Mouse (Mus musculus) liver, postnatal 0 days (tissue): ENCODE data around the gene Wdr18. TPM values are rescaled to one million over a fixed set of nuclear protein-coding genes. Genes with fewer than 3 reads are reported as not detected.
A peak's percentile ranks its signal among the peaks of the same experiment; 100 is the strongest.

Experiments used
- ATAC-seq: fragments of 200-750 bp; cut with Nextera tagmentation; 2 replicates; pipeline ENCODE4 v1.8.0; 2017; ENCODE audit warnings: mild to moderate bottlenecking, moderate library complexity
- DNase-seq: peaks from one replicate; pipeline ENCODE4 v3.0.0-alpha.2; 2016
- H3K27ac ChIP-seq: fragments of 300-500 bp; sonication (generic); 2 replicates; pipeline ENCODE4 v1.5.1; 2014; ENCODE audit warnings: antibody characterized with exemption, moderate library complexity, mild to moderate bottlenecking, low read depth
- H3K27me3 ChIP-seq: fragments of 300-500 bp; sonication (generic); 2 replicates; pipeline ENCODE4 v1.6.1; 2014; ENCODE audit warnings: low read length, control low read depth, mixed read lengths; ENCODE audit not compliant: insufficient read depth
- H3K36me3 ChIP-seq: fragments of 300-500 bp; sonication (generic); replicated peaks from 2 replicates; pipeline ENCODE4 v1.6.1; 2014; ENCODE audit warnings: mild to moderate bottlenecking, control low read depth, low read length, moderate library complexity, mixed read lengths; ENCODE audit not compliant: insufficient read depth
- H3K4me1 ChIP-seq: fragments of 300-500 bp; sonication (generic); 2 replicates; pipeline ENCODE4 v1.6.1; 2014; ENCODE audit warnings: antibody characterized with exemption, mild to moderate bottlenecking, control low read depth; ENCODE audit not compliant: insufficient read depth
- H3K4me2 ChIP-seq: fragments of 300-500 bp; sonication (generic); 2 replicates; pipeline ENCODE4 v1.6.1; 2014; ENCODE audit warnings: low read depth, mild to moderate bottlenecking, low read length, moderate library complexity, mixed read lengths
- H3K4me3 ChIP-seq: fragments of 300-500 bp; sonication (generic); 2 replicates; pipeline ENCODE4 v1.5.1; 2014; ENCODE audit warnings: low read depth, low read length
- H3K9ac ChIP-seq: fragments of 300-500 bp; sonication (generic); replicated peaks from 2 replicates; pipeline ENCODE4 v1.6.1; 2014; ENCODE audit warnings: mild to moderate bottlenecking, moderate library complexity
- H3K9me3 ChIP-seq: fragments of 300-500 bp; sonication (generic); 2 replicates; pipeline ENCODE4 v1.6.1; 2016; ENCODE audit warnings: mild to moderate bottlenecking, control low read depth, low read length, mixed read lengths
- CTCF ChIP-seq: sonication (generic); IDR thresholded peaks from 2 replicates; pipeline ENCODE4 v1.5.1; 2016; ENCODE audit warnings: antibody characterized with exemption, low read depth
- EP300 ChIP-seq: IDR thresholded peaks from 2 replicates; pipeline ENCODE4 v1.6.1; 2016; ENCODE audit warnings: antibody characterized with exemption, low read depth, mild to moderate bottlenecking
- WGBS: fragments of 180-500 bp; shearing (Covaris S2); extraction: QIAGEN DNeasy Blood & Tissue Kit; methylation state at CpG from one replicate; pipeline ENCODE4 v1.1.7; 2014; ENCODE audit not compliant: insufficient replicate concordance; 5-methylcytosine and 5-hydroxymethylcytosine counted together
- polyA plus RNA-seq: library from polyadenylated mRNA; unstranded; fragments of >200 nt; fragmentation: Nextera tagmentation; extraction: Ambion mirVana; gene quantifications from 2 replicates; pipeline ENCODE4 v1.2.1, GENCODE M21; 2015

Gene Wdr18
- polyA plus RNA-seq, 1 experiment from 2014 or later = 40.7 TPM

DNA sequence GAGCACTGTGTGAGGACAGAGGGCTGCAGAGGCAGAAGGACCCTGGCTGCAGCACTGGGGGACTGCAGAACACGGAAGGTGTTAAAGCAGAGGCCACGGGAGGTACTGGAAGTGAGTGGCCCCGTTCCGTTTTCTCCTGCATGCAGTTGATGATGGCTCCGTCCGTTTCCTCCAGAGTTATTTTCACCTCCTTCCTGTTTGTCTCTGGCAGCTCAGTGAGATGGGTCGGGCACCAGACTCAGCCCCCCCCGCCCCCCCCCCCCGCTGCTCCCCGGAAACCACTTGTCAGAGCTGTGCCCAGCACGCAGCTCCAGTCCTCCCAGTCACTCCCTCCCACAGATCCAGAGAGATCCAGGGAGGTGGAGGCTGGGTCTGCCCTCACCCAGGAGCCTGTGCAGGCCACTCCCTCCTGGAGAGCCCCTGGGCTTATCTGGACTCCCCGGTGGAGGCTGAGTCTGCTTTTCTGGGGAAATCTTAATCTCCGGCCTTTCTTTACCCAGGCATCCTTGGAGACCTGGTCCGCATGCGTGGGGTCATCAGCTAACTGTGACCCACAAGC is 58.9 kb downstream of the Wdr18 start:
- Histone ChIP-seq H3K9ac (no peak overlapping the region; the same call in 1 of the 2 replicates), H3K4me3 (peak overlapping the region; percentile 24), H3K27ac (peak overlapping the region; percentile 94), H3K27me3 (peaks cover 4% of the 10 kb centered on the region; the same call in 1 of the 2 replicates), H3K4me2 (peak overlapping the region; percentile 63), H3K9me3 (no peaks in the 10 kb centered on the region), H3K4me1 (peaks cover 29% of the 10 kb centered on the region), H3K36me3 (peaks cover 26% of the 10 kb centered on the region)
- DNase-seq = peak; percentile 62
- 6% methylated on average over 15 of the region's 15 CpGs for WGBS
- TF ChIP-seq EP300 (no peak), CTCF (no peak)
- peak; percentile 47 for ATAC-seq

DNA sequence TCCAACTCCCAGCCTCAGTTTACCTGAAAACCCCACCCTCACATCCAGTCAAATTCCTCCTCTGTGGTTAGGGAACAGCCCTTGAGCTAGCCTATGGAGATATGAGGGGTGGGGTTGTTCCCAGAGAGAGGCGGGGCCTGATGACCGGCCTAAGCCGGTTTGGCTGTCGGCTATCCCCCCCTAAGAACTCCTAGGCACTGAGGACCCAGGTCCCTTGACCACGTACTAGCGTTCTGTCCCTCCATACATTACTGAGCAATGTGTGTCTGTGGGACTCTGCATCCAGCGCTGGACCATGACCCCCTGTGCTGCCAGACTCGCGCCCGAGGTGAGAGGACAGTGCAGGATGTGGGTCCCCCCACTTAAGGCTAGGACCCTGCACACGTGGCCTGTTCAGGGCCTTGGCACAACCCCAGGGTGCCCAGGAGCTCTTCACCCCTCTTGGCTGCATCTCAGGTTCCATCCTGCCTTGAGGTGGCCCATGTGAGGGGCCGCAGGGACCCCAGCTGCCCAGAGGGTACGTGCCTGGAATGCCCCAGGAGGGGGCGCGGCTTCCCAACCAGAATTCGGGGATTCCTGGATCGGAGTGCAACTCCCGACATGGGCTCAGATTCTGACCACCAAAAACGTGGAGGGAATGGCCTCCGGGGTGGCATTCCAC is 59.6 kb downstream of the Wdr18 start:
- Histone ChIP-seq H3K4me1 (peaks cover 36% of the 10 kb centered on the region), H3K9ac (no peak overlapping the region), H3K4me3 (peak overlapping the region; percentile 24), H3K9me3 (no peaks in the 10 kb centered on the region), H3K4me2 (peak overlapping the region; percentile 63), H3K27ac (peak overlapping the region; percentile 94), H3K27me3 (peaks cover 4% of the 10 kb centered on the region; the same call in 1 of the 2 replicates), H3K36me3 (peaks cover 23% of the 10 kb centered on the region)
- 50% methylated on average over 20 of the region's 20 CpGs for WGBS
- DNase-seq = no peak
- TF ChIP-seq EP300 (no peak), CTCF (0 out of 2 replicates have a peak, but pooled peaks have one; percentile 7)
- ATAC-seq = no peak

Other genes with a start within 250 kb of the Wdr18 start
- gene Hcn2, start 243.5 kb upstream of the Wdr18 start, polyA plus RNA-seq = 0.04 and 0.06 TPM in 2 replicates
- gene Polrmt, start 213.6 kb upstream of the Wdr18 start, polyA plus RNA-seq = 9.9 and 12.6 TPM in 2 replicates
- gene Fgf22, start 205.1 kb upstream of the Wdr18 start, polyA plus RNA-seq = not detected in 2 replicates
- 28.2 and 34.1 TPM in 2 replicates for gene Rnf126, start 193.2 kb upstream of the Wdr18 start, polyA plus RNA-seq
- gene Fstl3, start 182.9 kb upstream of the Wdr18 start, polyA plus RNA-seq = 0.36 and 0.63 TPM in 2 replicates
- 5.0 and 7.2 TPM in 2 replicates for gene Prss57, start 169.2 kb upstream of the Wdr18 start, polyA plus RNA-seq
- 7.9 and 9.2 TPM in 2 replicates for gene Palm, start 166.6 kb upstream of the Wdr18 start, polyA plus RNA-seq
- 1.00 and 1.3 TPM in 2 replicates for gene Misp, start 139.2 kb upstream of the Wdr18 start, polyA plus RNA-seq
- gene Ptbp1, start 105.7 kb upstream of the Wdr18 start, polyA plus RNA-seq = 55.4 and 59.1 TPM in 2 replicates
- 123 and 127 TPM in 2 replicates for gene Prtn3, start 85.7 kb upstream of the Wdr18 start, polyA plus RNA-seq
- 2.9 and 4.9 TPM in 2 replicates for gene Plppr3, start 85.5 kb upstream of the Wdr18 start, polyA plus RNA-seq
- 180 and 207 TPM in 2 replicates for gene Elane, start 73.9 kb upstream of the Wdr18 start, polyA plus RNA-seq
- gene Cfd, start 69.3 kb upstream of the Wdr18 start, polyA plus RNA-seq = not detected in 2 replicates
- gene Med16, start 51.2 kb upstream of the Wdr18 start, polyA plus RNA-seq = 13.5 and 14.3 TPM in 2 replicates
- gene Gm26602, start 49.3 kb upstream of the Wdr18 start, polyA plus RNA-seq = 4.6 TPM in 1 of 2 replicates, not detected in the other
- gene Kiss1r, start 43.2 kb upstream of the Wdr18 start, polyA plus RNA-seq = 0.18 and 0.34 TPM in 2 replicates
- 47.3 and 51.7 TPM in 2 replicates for gene R3hdm4, start 38.9 kb upstream of the Wdr18 start, polyA plus RNA-seq
- gene Arid3a, start 33.1 kb upstream of the Wdr18 start, polyA plus RNA-seq = 4.5 and 5.5 TPM in 2 replicates
- gene Grin3b, start 10.6 kb downstream of the Wdr18 start, polyA plus RNA-seq = 0.05 TPM in 1 of 2 replicates, not detected in the other
- gene Tmem259, start 24.2 kb downstream of the Wdr18 start, polyA plus RNA-seq = 13.2 and 14.5 TPM in 2 replicates
- 40.7 and 42.8 TPM in 2 replicates for gene Cnn2, start 28.4 kb downstream of the Wdr18 start, polyA plus RNA-seq
- gene Abca7, start 36.3 kb downstream of the Wdr18 start, polyA plus RNA-seq = 2.5 and 3.1 TPM in 2 replicates
- 12.1 and 14.2 TPM in 2 replicates for gene Arhgap45, start 56.5 kb downstream of the Wdr18 start, polyA plus RNA-seq
- gene Polr2e, start 79.6 kb downstream of the Wdr18 start, polyA plus RNA-seq = 57.0 and 58.3 TPM in 2 replicates
- gene Gpx4, start 87.0 kb downstream of the Wdr18 start, polyA plus RNA-seq = 537 and 560 TPM in 2 replicates
- gene Sbno2, start 145.4 kb downstream of the Wdr18 start, polyA plus RNA-seq = 7.4 and 8.7 TPM in 2 replicates
- gene Stk11, start 155.7 kb downstream of the Wdr18 start, polyA plus RNA-seq = 9.1 and 11.2 TPM in 2 replicates
- 537 and 576 TPM in 2 replicates for gene Atp5d, start 178.5 kb downstream of the Wdr18 start, polyA plus RNA-seq
- gene Cbarp, start 180.7 kb downstream of the Wdr18 start, polyA plus RNA-seq = 0.11 and 0.18 TPM in 2 replicates
- gene Midn, start 188.1 kb downstream of the Wdr18 start, polyA plus RNA-seq = 3.0 and 4.3 TPM in 2 replicates
- 87.0 and 93.3 TPM in 2 replicates for gene Cirbp, start 205.8 kb downstream of the Wdr18 start, polyA plus RNA-seq
- 6.7 and 6.8 TPM in 2 replicates for gene 1600002K03Rik, start 212.8 kb downstream of the Wdr18 start, polyA plus RNA-seq
- gene Efna2, start 219.3 kb downstream of the Wdr18 start, polyA plus RNA-seq = 0.15 and 0.18 TPM in 2 replicates